Mouse (Mus musculus): ENCODE measurements around the gene Plekhd1. TPM values are rescaled to one million over a fixed set of nuclear protein-coding genes. Genes with fewer than 3 reads are reported as not detected.

Gene Plekhd1
- polyA plus RNA-seq, 1 experiment from 2014 or later = 0.30 TPM

DNA sequence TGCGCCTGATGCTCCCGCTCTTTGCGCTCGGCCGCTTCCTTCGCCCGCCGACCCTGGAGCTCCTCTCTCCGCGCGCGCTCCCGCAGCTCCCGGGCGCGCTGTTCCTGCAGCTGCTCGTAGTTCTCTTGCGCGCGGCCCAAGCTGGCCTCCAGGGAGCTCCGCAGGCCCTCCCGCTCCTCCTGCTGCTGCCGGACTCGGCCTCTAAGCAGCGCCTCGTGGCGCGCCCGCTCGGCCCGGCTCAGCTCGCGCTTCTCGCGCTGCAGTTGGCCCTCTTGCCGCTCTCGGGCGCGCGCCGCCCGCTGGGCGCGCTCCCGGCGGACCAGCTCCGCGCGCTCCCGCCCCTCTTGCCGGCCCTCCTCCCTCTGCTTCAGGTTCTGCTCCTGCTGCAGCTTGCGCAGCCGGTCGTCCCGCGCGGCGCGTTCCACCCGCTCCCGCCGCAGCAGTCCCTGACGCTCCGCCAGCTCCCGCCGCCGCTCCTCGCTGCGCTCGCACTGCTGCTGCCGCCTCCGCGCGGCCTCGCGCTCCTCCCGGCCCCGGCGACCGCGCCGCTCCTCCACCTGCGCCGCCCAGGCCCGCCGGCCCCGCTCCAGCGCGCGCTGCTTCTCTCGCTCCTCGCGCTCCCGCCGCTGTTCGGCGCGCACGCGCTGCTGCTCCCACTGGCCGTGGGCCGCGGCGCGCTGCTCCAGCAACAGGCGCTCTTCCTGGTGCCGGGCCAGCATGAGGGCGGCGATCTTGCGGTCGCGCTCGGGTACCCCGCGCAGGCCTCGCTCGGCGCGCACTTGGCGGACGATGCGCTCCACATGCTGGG is 65.6 kb downstream of the Plekhd1 start:
- Histone ChIP-seq H3K4me2 (peak overlapping the region; percentile 71), H3K27me3 (peaks cover 93% of the 10 kb centered on the region), H3K4me1 (replicated peaks) (peaks cover 27% of the 10 kb centered on the region), H3K4me3 (replicated peaks) (peak overlapping the region; percentile 50), H3K27ac (replicated peaks) (no peak overlapping the region), H3K9ac (no peak overlapping the region), H3K36me3 (replicated peaks) (no peaks in the 10 kb centered on the region), H3K9me3 (replicated peaks) (no peaks in the 10 kb centered on the region)
- under 1% methylated on average over 118 of the region's 122 CpGs for WGBS (ENCODE audit: insufficient replicate concordance)
- peak; percentile 40; the same call in 1 of the 2 replicates for ATAC-seq (ENCODE audit: insufficient read depth)

DNA sequence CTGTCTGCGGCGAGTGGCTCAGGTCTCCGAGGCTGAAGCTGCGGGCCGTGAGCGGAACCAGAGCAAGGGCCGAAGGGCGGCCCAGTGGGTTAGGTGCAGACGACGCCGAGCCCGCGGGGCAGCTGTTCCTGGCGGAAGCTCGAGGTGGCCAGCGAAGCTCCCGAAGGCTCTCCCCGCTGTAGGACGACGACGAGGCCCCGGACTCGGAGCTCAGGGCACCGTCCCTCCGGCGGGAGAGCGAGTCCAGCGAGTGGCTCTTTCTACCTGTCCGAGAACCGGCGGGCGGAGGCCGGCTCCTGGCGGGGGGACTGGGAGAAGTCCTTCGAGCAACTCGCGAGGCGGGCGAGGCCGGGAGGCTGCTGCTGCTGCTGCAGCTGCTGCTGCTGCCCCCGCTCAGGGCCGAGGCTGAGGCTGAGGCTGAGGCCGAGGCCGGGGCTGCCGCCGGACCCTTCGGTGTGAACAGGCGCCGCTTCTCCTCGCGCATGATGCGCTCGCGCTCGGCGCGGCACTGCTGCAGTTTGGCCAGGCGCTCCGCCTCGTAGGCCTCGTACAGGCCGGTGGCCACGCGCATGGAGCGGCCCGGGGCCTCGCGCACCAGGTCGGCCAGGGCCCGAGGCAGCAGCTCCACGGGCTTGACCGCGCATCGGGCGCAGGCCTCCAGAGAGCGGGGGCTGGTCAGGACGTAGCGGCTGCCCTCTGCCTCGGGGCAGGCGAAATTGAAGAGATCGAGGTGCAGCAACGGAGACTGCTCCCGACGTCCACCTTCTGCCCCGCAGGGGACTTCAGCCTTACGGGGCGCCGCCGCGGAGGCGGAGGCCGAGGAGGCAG is 66.4 kb downstream of the Plekhd1 start:
- Histone ChIP-seq H3K4me3 (replicated peaks) (peak overlapping the region; percentile 50), H3K27me3 (peaks cover 98% of the 10 kb centered on the region), H3K9ac (no peak overlapping the region), H3K4me1 (replicated peaks) (peaks cover 27% of the 10 kb centered on the region), H3K9me3 (replicated peaks) (no peaks in the 10 kb centered on the region), H3K36me3 (replicated peaks) (no peaks in the 10 kb centered on the region), H3K27ac (replicated peaks) (no peak overlapping the region), H3K4me2 (peak overlapping the region; percentile 71)
- 3% methylated on average over 91 of the region's 92 CpGs for WGBS (ENCODE audit: insufficient replicate concordance)
- no peak for ATAC-seq (ENCODE audit: insufficient read depth)

DNA sequence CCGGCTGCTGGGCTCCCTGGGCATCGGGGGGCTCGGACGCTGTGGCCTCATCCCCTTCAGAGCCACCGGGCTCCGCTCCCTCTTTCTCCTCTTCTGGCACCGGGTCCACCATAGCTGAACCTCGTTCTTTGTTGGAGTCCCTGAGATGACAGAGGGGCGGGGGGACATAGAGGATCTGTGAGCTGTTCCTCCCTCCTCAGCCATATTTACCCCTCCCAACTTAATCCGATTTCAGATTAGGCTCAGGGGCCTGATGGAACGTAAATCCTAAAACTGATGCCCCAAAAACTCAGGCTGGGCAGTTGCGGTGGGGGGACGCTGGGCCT is 67.0 kb downstream of the Plekhd1 start:
- 4% methylated on average over 13 of the region's 13 CpGs for WGBS (ENCODE audit: insufficient replicate concordance)

DNA sequence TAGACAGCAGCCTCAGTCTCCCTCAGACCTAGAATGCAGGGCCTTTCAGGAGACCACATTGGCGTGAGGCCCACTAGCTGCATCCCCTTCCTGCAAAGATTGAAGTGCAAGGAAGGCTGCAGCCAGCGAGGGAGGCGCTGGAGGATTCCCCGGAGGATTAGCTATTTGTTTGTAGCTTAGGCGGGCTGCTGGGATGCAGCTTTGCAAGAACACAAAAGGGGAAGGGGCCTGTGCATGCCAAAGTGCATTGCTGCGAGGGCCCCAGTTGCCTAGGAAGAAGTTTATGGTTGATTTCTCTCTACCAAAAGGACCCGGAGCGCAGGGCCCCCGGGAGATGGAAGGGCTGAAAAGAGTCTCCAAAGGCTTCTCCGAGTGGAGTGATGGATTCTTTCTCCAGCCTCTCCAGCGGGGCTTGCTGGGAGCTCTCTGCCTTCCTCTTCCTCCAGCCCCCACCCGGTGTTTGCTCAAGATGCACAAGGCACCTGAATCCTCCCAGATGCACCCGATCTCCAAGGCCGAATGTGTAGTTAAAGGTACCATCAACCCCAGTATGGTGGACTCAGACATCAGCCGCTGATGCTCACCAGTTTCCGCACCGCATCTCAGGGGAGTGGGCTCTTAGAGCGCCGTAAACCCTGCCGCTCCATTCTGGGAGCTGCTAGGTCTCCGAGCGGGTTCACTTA is 67.5 kb downstream of the Plekhd1 start:
- Histone ChIP-seq H3K27ac (replicated peaks) (no peak overlapping the region), H3K4me1 (replicated peaks) (peaks cover 27% of the 10 kb centered on the region), H3K9ac (no peak overlapping the region), H3K27me3 (peaks cover 88% of the 10 kb centered on the region), H3K4me3 (replicated peaks) (peak overlapping the region; percentile 7; the same call in 1 of the 2 replicates), H3K4me2 (peak overlapping the region; percentile 32), H3K36me3 (replicated peaks) (no peaks in the 10 kb centered on the region), H3K9me3 (replicated peaks) (no peaks in the 10 kb centered on the region)
- 3% methylated on average over 22 of the region's 22 CpGs for WGBS (ENCODE audit: insufficient replicate concordance)
- no peak for ATAC-seq (ENCODE audit: insufficient read depth)

More for the DNA sequence above, 67.0 kb downstream of the Plekhd1 start:
- H3K9me3 ChIP-seq (replicated peaks) = no peaks in the 10 kb centered on the region
- ATAC-seq (ENCODE audit: insufficient read depth) = no peak
- H3K36me3 ChIP-seq (replicated peaks) = no peaks in the 10 kb centered on the region
- peaks cover 93% of the 10 kb centered on the region for H3K27me3 ChIP-seq
- H3K9ac ChIP-seq = no peak overlapping the region
- no peak overlapping the region for H3K27ac ChIP-seq (replicated peaks)
- H3K4me3 ChIP-seq (replicated peaks) = peak overlapping the region; percentile 50; the same call in 1 of the 2 replicates
- H3K4me1 ChIP-seq (replicated peaks) = peaks cover 27% of the 10 kb centered on the region
- peak overlapping the region; percentile 71; the same call in 1 of the 2 replicates for H3K4me2 ChIP-seq

DNA sequence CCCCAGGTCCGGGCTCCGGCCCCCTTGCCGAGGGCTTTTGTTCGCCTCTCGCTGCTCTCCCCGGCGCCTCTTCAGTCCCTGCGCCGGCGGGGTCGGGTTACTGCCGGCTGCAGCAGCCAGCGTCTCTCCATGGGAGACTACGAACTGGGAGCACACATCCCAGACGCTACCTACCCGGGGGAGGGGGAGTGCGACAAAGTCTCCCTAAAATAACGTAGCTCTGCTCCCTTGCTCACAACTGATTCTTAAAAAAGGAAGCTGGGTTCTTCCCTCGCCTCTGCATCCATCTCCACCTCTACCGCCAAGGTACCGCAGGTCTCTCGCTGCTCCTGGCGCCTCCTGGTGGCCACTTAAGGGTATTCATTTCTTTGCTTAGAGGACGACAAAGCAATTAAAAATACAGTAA is 68.0 kb downstream of the Plekhd1 start, which contains the start of gene Ccdc177:
Ccdc177 (minus strand) TSS at position 292 of the 406 bp plus-strand sequence.
- peaks cover 27% of the 10 kb centered on the region for H3K4me1 ChIP-seq (replicated peaks)
- H3K27ac ChIP-seq (replicated peaks) = no peak within 1 kb of the TSS
- H3K9me3 ChIP-seq (replicated peaks) = no peaks in the 10 kb centered on the region
- no peak for ATAC-seq (ENCODE audit: insufficient read depth)
- H3K4me3 ChIP-seq (replicated peaks) = peak within 1 kb of the TSS; percentile 7; the same call in 1 of the 2 replicates
- no peaks in the 10 kb centered on the region for H3K36me3 ChIP-seq (replicated peaks)
- under 1% methylated on average over 24 of the region's 24 CpGs for WGBS (ENCODE audit: insufficient replicate concordance)
- H3K27me3 ChIP-seq = peaks cover 82% of the 10 kb centered on the region
- no peak within 1 kb of the TSS for H3K9ac ChIP-seq
- peak within 1 kb of the TSS; percentile 32 for H3K4me2 ChIP-seq

DNA sequence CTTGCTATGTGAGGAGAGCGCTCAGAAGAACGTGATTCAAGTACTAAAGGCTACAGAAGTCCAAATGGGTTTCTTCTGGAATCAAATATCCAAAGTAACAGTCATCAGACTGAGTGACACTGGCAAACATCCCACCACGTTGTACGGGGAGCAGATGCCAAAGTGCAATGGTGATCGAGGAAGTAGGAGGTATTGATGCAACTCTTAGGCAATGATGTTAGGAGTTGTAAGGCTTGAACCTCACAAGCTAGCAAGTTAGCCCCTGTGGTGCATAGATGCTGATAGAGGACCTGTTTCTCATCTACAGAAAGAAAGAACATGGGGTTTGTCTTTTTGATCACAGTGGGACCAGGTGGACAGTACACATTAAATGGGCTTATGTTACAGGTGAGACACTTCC is 70.6 kb downstream of the Plekhd1 start:
- H3K4me2 ChIP-seq = no peak overlapping the region
- WGBS (ENCODE audit: insufficient replicate concordance) = 55% methylated on average over 5 of the region's 5 CpGs

DNA sequence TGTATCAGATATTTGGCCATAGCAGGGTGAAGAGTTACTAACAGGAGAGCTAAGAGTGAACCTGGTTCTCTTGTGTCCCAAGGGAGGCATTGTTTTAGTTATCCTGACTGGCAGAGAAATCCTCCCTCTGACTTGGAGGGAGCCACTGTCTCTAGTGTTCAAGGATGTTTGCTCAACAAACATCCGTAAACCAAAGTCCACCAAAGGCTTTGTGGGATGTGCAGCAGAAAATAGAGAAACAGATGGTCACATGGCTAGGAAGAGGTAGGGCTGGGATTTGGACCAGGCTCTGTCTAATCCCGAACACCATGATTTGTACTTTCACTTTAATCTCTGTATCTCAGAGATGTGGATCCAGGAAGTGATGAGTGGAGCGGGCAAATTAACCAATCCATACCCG is 71.7 kb downstream of the Plekhd1 start:
- H3K27me3 ChIP-seq = peaks cover 55% of the 10 kb centered on the region
- no peak overlapping the region for H3K9ac ChIP-seq
- H3K4me1 ChIP-seq (replicated peaks) = peaks cover 7% of the 10 kb centered on the region
- H3K4me3 ChIP-seq (replicated peaks) = no peak overlapping the region
- no peaks in the 10 kb centered on the region for H3K9me3 ChIP-seq (replicated peaks)
- no peak overlapping the region for H3K27ac ChIP-seq (replicated peaks)
- 52% methylated on average over 4 of the region's 4 CpGs for WGBS (ENCODE audit: insufficient replicate concordance)
- ATAC-seq (ENCODE audit: insufficient read depth) = no peak
- no peaks in the 10 kb centered on the region for H3K36me3 ChIP-seq (replicated peaks)
- no peak overlapping the region for H3K4me2 ChIP-seq

More for the DNA sequence above, 70.6 kb downstream of the Plekhd1 start:
- ATAC-seq (ENCODE audit: insufficient read depth) = no peak
- H3K27me3 ChIP-seq = peaks cover 64% of the 10 kb centered on the region
- H3K4me3 ChIP-seq (replicated peaks) = no peak overlapping the region
- no peaks in the 10 kb centered on the region for H3K9me3 ChIP-seq (replicated peaks)
- H3K9ac ChIP-seq = no peak overlapping the region
- H3K4me1 ChIP-seq (replicated peaks) = peaks cover 19% of the 10 kb centered on the region
- H3K36me3 ChIP-seq (replicated peaks) = no peaks in the 10 kb centered on the region
- no peak overlapping the region for H3K27ac ChIP-seq (replicated peaks)

DNA sequence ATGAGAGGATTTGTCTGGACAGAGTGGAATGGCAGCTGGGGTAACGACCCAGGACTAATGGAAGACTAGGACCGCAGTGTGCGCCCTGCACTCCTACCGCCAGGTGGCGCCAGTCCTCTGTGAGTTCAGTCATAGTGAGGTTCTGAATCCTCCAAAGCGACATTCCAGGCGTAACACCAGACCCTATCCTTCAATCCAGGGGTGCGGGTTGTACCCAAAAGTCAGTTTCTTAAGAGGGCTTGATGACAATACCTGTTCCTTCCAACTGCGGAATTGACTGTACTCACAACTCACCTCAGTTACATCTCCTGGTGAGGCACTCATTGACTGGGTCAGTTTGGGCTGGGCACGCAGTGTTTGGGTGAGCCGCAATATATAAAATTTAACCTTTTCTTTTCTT is 77.3 kb downstream of the Plekhd1 start:
- peaks cover 10% of the 10 kb centered on the region for H3K27me3 ChIP-seq
- 16% methylated on average over 11 of the region's 11 CpGs for WGBS (ENCODE audit: insufficient replicate concordance)
- no peaks in the 10 kb centered on the region for H3K9me3 ChIP-seq (replicated peaks)

More for the DNA sequence above, 77.3 kb downstream of the Plekhd1 start:
- H3K4me1 ChIP-seq (replicated peaks) = peaks cover 3% of the 10 kb centered on the region; the same call in 1 of the 2 replicates
- no peak overlapping the region for H3K9ac ChIP-seq
- H3K36me3 ChIP-seq (replicated peaks) = no peaks in the 10 kb centered on the region
- ATAC-seq (ENCODE audit: insufficient read depth) = peak; percentile 73
- H3K4me3 ChIP-seq (replicated peaks) = no peak overlapping the region
- H3K4me2 ChIP-seq = peak overlapping the region; percentile 42; the same call in 1 of the 2 replicates
- H3K27ac ChIP-seq (replicated peaks) = no peak overlapping the region

Other genes starting within 250 kb of the Plekhd1 start
- 5.3 and 6.0 TPM in 2 replicates for gene Exd2, start 229.5 kb upstream of the Plekhd1 start, polyA plus RNA-seq (2015; fragmentation: Nextera tagmentation; extraction: Ambion mirVana)
- 0.29 and 0.45 TPM in 2 replicates for gene Galnt16, start 174.3 kb upstream of the Plekhd1 start, polyA plus RNA-seq (2015; fragmentation: Nextera tagmentation; extraction: Ambion mirVana)
- 10.8 and 12.1 TPM in 2 replicates for gene Slc39a9, start 48.7 kb upstream of the Plekhd1 start, polyA plus RNA-seq (2015; fragmentation: Nextera tagmentation; extraction: Ambion mirVana)
- 103 and 115 TPM in 2 replicates for gene Erh, start 48.2 kb upstream of the Plekhd1 start, polyA plus RNA-seq (2015; fragmentation: Nextera tagmentation; extraction: Ambion mirVana)
- gene Ccdc177, start 68.1 kb downstream of the Plekhd1 start, polyA plus RNA-seq (2015; fragmentation: Nextera tagmentation; extraction: Ambion mirVana) = not detected in 2 replicates
- gene Susd6, start 97.9 kb downstream of the Plekhd1 start, polyA plus RNA-seq (2015; fragmentation: Nextera tagmentation; extraction: Ambion mirVana) = 13.7 and 15.8 TPM in 2 replicates